Mouse (Mus musculus): ENCODE measurements at regions not wholly inside any gene's neighbourhood (a gene's known extent, or its start where the extent isn't known, plus 50 kb on each side); places are given as distances from the start of the nearest gene placed in this dataset.

GRCm38 (mm10) chr17:45822427-45822826, 88.8 kb upstream of the 1600014C23Rik start:
- H3K9me3 ChIP-seq (ENCODE audit: control insufficient read depth, insufficient read depth, low read depth, low read length), result no peaks in the 10 kb centered on the region
- no peaks in the 10 kb centered on the region for H3K36me3 ChIP-seq (ENCODE audit: control insufficient read depth, insufficient read depth, low read length, poor library complexity, severe bottlenecking)
- TF ChIP-seq HCFC1 (IDR thresholded peaks at IDR 0.05; ENCODE audit: borderline replicate concordance, insufficient read depth, low read length), result no peak
- no peak for TF ChIP-seq CHD2 (IDR thresholded peaks at IDR 0.05; ENCODE audit: low read depth, low read length)
- TF ChIP-seq MAFK (IDR thresholded peaks at IDR 0.05; ENCODE audit: insufficient read depth, low read depth, low read length), result no peak
- no peak for TF ChIP-seq ZC3H11A (IDR thresholded peaks at IDR 0.05; ENCODE audit: borderline replicate concordance, low read depth, low read length)
- no peak for TF ChIP-seq ZNF384 (IDR thresholded peaks at IDR 0.05; ENCODE audit: low read depth, low read length)
- no peak overlapping the region for H3K4me3 ChIP-seq (ENCODE audit: insufficient read depth in 1 of 2, low read depth in 1 of 2, low read length in 2 of 2, poor library complexity in 1 of 2, severe bottlenecking in 1 of 2)
- in situ Hi-C loops (cut with MboI; ENCODE audit: low sequenced_read_pairs in 2 of 2, unreplicated experiment in 2 of 2), result no loop called here
- no peak for DNase-seq (ENCODE audit: low read depth, low spot score)
- no peak overlapping the region for H3K9ac ChIP-seq (ENCODE audit: insufficient read depth, low read depth, low read length, poor library complexity, severe bottlenecking)
- peaks cover 10 to 24% of the 10 kb centered on the region in 2 experiments for H3K4me1 ChIP-seq (ENCODE audit: control insufficient read depth in 2 of 2, insufficient read depth in 2 of 2, low read length in 2 of 2, poor library complexity in 1 of 2)
- H3K27ac ChIP-seq (ENCODE audit: insufficient read depth, low read depth, low read length, poor library complexity, severe bottlenecking), result no peak overlapping the region

GRCm38 (mm10) chr17:45821356-45821755, 87.7 kb upstream of the 1600014C23Rik start:
- Histone ChIP-seq H3K4me1 (ENCODE audit: control insufficient read depth in 2 of 2, insufficient read depth in 2 of 2, low read length in 2 of 2, poor library complexity in 1 of 2) (peaks cover 10 to 22% of the 10 kb centered on the region in 2 experiments), H3K27ac (ENCODE audit: insufficient read depth, low read depth, low read length, poor library complexity, severe bottlenecking) (no peak overlapping the region), H3K9me3 (ENCODE audit: control insufficient read depth, insufficient read depth, low read depth, low read length) (no peaks in the 10 kb centered on the region), H3K36me3 (ENCODE audit: control insufficient read depth, insufficient read depth, low read length, poor library complexity, severe bottlenecking) (no peaks in the 10 kb centered on the region), H3K9ac (ENCODE audit: insufficient read depth, low read depth, low read length, poor library complexity, severe bottlenecking) (no peak overlapping the region), H3K4me3 (ENCODE audit: insufficient read depth in 1 of 2, low read depth in 1 of 2, low read length in 2 of 2, poor library complexity in 1 of 2, severe bottlenecking in 1 of 2) (no peak overlapping the region)
- DNase-seq (ENCODE audit: low read depth, low spot score), result no peak
- in situ Hi-C loops (cut with MboI; ENCODE audit: low sequenced_read_pairs in 2 of 2, unreplicated experiment in 2 of 2), result no loop called here
- TF ChIP-seq ZC3H11A (IDR thresholded peaks at IDR 0.05; ENCODE audit: borderline replicate concordance, low read depth, low read length) (no peak), HCFC1 (IDR thresholded peaks at IDR 0.05; ENCODE audit: borderline replicate concordance, insufficient read depth, low read length) (no peak), ZNF384 (IDR thresholded peaks at IDR 0.05; ENCODE audit: low read depth, low read length) (no peak), MAFK (IDR thresholded peaks at IDR 0.05; ENCODE audit: insufficient read depth, low read depth, low read length) (no peak), CHD2 (IDR thresholded peaks at IDR 0.05; ENCODE audit: low read depth, low read length) (no peak)

GRCm38 (mm10) chr17:45819143-45819542, 85.5 kb upstream of the 1600014C23Rik start:
- TF ChIP-seq ZC3H11A (IDR thresholded peaks at IDR 0.05; ENCODE audit: borderline replicate concordance, low read depth, low read length) (no peak), ZNF384 (IDR thresholded peaks at IDR 0.05; ENCODE audit: low read depth, low read length) (no peak), HCFC1 (IDR thresholded peaks at IDR 0.05; ENCODE audit: borderline replicate concordance, insufficient read depth, low read length) (no peak), MAFK (IDR thresholded peaks at IDR 0.05; ENCODE audit: insufficient read depth, low read depth, low read length) (no peak), CHD2 (IDR thresholded peaks at IDR 0.05; ENCODE audit: low read depth, low read length) (no peak)
- Histone ChIP-seq H3K4me1 (ENCODE audit: control insufficient read depth in 2 of 2, insufficient read depth in 2 of 2, low read length in 2 of 2, poor library complexity in 1 of 2) (peaks cover 7% of the 10 kb centered on the region in 2 experiments), H3K4me3 (ENCODE audit: insufficient read depth in 1 of 2, low read depth in 1 of 2, low read length in 2 of 2, poor library complexity in 1 of 2, severe bottlenecking in 1 of 2) (no peak overlapping the region), H3K27ac (ENCODE audit: insufficient read depth, low read depth, low read length, poor library complexity, severe bottlenecking) (no peak overlapping the region), H3K9me3 (ENCODE audit: control insufficient read depth, insufficient read depth, low read depth, low read length) (no peaks in the 10 kb centered on the region), H3K36me3 (ENCODE audit: control insufficient read depth, insufficient read depth, low read length, poor library complexity, severe bottlenecking) (no peaks in the 10 kb centered on the region), H3K9ac (ENCODE audit: insufficient read depth, low read depth, low read length, poor library complexity, severe bottlenecking) (no peak overlapping the region)
- in situ Hi-C loops (cut with MboI; ENCODE audit: low sequenced_read_pairs in 2 of 2, unreplicated experiment in 2 of 2), result no loop called here
- DNase-seq (ENCODE audit: low read depth, low spot score), result no peak

GRCm38 (mm10) chr17:45816566-45816965, 82.9 kb upstream of the 1600014C23Rik start:
- in situ Hi-C loops (cut with MboI; ENCODE audit: low sequenced_read_pairs in 2 of 2, unreplicated experiment in 2 of 2), result no loop called here
- Histone ChIP-seq H3K27ac (ENCODE audit: insufficient read depth, low read depth, low read length, poor library complexity, severe bottlenecking) (no peak overlapping the region), H3K36me3 (ENCODE audit: control insufficient read depth, insufficient read depth, low read length, poor library complexity, severe bottlenecking) (no peaks in the 10 kb centered on the region), H3K4me3 (ENCODE audit: insufficient read depth in 1 of 2, low read depth in 1 of 2, low read length in 2 of 2, poor library complexity in 1 of 2, severe bottlenecking in 1 of 2) (no peak overlapping the region), H3K9me3 (ENCODE audit: control insufficient read depth, insufficient read depth, low read depth, low read length) (no peaks in the 10 kb centered on the region), H3K9ac (ENCODE audit: insufficient read depth, low read depth, low read length, poor library complexity, severe bottlenecking) (no peak overlapping the region), H3K4me1 (ENCODE audit: control insufficient read depth in 2 of 2, insufficient read depth in 2 of 2, low read length in 2 of 2, poor library complexity in 1 of 2) (no peaks in the 10 kb centered on the region)
- DNase-seq (ENCODE audit: low read depth, low spot score), result no peak
- TF ChIP-seq MAFK (IDR thresholded peaks at IDR 0.05; ENCODE audit: insufficient read depth, low read depth, low read length), result no peak
- TF ChIP-seq HCFC1 (IDR thresholded peaks at IDR 0.05; ENCODE audit: borderline replicate concordance, insufficient read depth, low read length), result no peak
- no peak for TF ChIP-seq ZNF384 (IDR thresholded peaks at IDR 0.05; ENCODE audit: low read depth, low read length)
- no peak for TF ChIP-seq ZC3H11A (IDR thresholded peaks at IDR 0.05; ENCODE audit: borderline replicate concordance, low read depth, low read length)
- TF ChIP-seq CHD2 (IDR thresholded peaks at IDR 0.05; ENCODE audit: low read depth, low read length), result no peak

GRCm38 (mm10) chr17:45815833-45816232, 82.2 kb upstream of the 1600014C23Rik start:
- no peaks in the 10 kb centered on the region for H3K9me3 ChIP-seq (ENCODE audit: control insufficient read depth, insufficient read depth, low read depth, low read length)
- H3K4me1 ChIP-seq (ENCODE audit: control insufficient read depth in 2 of 2, insufficient read depth in 2 of 2, low read length in 2 of 2, poor library complexity in 1 of 2), result no peaks in the 10 kb centered on the region
- H3K27ac ChIP-seq (ENCODE audit: insufficient read depth, low read depth, low read length, poor library complexity, severe bottlenecking), result no peak overlapping the region
- H3K36me3 ChIP-seq (ENCODE audit: control insufficient read depth, insufficient read depth, low read length, poor library complexity, severe bottlenecking), result no peaks in the 10 kb centered on the region
- H3K4me3 ChIP-seq (ENCODE audit: insufficient read depth in 1 of 2, low read depth in 1 of 2, low read length in 2 of 2, poor library complexity in 1 of 2, severe bottlenecking in 1 of 2), result no peak overlapping the region
- in situ Hi-C loops (cut with MboI; ENCODE audit: low sequenced_read_pairs in 2 of 2, unreplicated experiment in 2 of 2), result no loop called here
- no peak for DNase-seq (ENCODE audit: low read depth, low spot score)
- TF ChIP-seq ZNF384 (IDR thresholded peaks at IDR 0.05; ENCODE audit: low read depth, low read length) (no peak), CHD2 (IDR thresholded peaks at IDR 0.05; ENCODE audit: low read depth, low read length) (no peak), MAFK (IDR thresholded peaks at IDR 0.05; ENCODE audit: insufficient read depth, low read depth, low read length) (no peak), HCFC1 (IDR thresholded peaks at IDR 0.05; ENCODE audit: borderline replicate concordance, insufficient read depth, low read length) (no peak), ZC3H11A (IDR thresholded peaks at IDR 0.05; ENCODE audit: borderline replicate concordance, low read depth, low read length) (no peak)
- no peak overlapping the region for H3K9ac ChIP-seq (ENCODE audit: insufficient read depth, low read depth, low read length, poor library complexity, severe bottlenecking)
